Mouse (Mus musculus) myocyte (in vitro differentiated cells): ENCODE measurements around the gene Zbtb40.

Source experiments
- MAX ChIP-seq: IDR thresholded peaks from one replicate; pipeline ENCODE4 v1.6.1; 2011; ENCODE audit warnings: low read depth, mild to moderate bottlenecking, control low read depth
- MYOD1 ChIP-seq, 3 experiments: IDR thresholded peaks; one replicate each; pipeline ENCODE4 v1.6.1; 2011; ENCODE audit warnings: control low read depth in 2 of 3, low read depth in 2 of 3, mild to moderate bottlenecking in 2 of 3, moderate library complexity in 1 of 3; ENCODE audit not compliant: insufficient read length in 2 of 3, control insufficient read depth in 1 of 3
- POLR2A ChIP-seq: IDR thresholded peaks from one replicate; pipeline ENCODE4 v1.6.1; 2011; ENCODE audit warnings: low read depth, mild to moderate bottlenecking, control low read depth, moderate library complexity; ENCODE audit not compliant: insufficient read length

DNA sequence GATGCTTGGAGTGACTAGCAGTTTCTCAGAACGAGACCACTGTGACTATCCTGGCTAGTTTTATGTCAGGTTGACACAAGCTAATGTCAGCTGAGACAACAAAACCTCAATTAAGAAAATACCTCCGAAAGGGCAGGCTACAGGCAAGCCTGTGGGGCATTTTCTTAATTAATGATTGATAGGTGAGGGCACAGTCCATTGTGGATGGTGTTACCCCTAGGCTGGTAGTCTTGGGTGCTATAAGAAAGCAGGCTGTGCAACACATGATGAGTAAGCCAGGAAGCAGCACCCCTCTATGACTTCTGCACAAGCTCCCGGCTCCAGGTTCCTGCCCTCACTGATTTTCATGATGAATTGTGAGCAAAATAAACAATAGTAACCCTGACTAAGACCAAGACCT is 6.3 kb upstream of the Zbtb40 start:
- TF ChIP-seq MYOD1 (IDR thresholded peaks at IDR 0.05; ENCODE audit: control insufficient read depth in 1 of 3, insufficient read length in 2 of 3, low read depth in 2 of 3), result no peak
- no peak for TF ChIP-seq MAX
- no peak for TF ChIP-seq POLR2A
